Mouse (Mus musculus) forebrain, embryonic 13.5 days (tissue): Measurements from ENCODE around the gene Poln. TPM values are rescaled to one million over a fixed set of nuclear protein-coding genes. Genes with fewer than 3 reads are reported as not detected.

Source experiments
- ATAC-seq: fragments of 200-750 bp; cut with Nextera tagmentation; 2 replicates; pipeline ENCODE4 v1.8.0; 2017
- H3K27ac ChIP-seq: fragments of 300-500 bp; sonication (generic); 2 replicates; pipeline ENCODE4 v1.5.1; 2015; ENCODE audit warnings: inconsistent platforms, mild to moderate bottlenecking, moderate library complexity
- H3K27me3 ChIP-seq: fragments of 300-500 bp; sonication (generic); 2 replicates; pipeline ENCODE4 v1.6.1; 2015; ENCODE audit warnings: mild to moderate bottlenecking, inconsistent platforms
- H3K36me3 ChIP-seq: fragments of 300-500 bp; sonication (generic); 2 replicates; pipeline ENCODE4 v1.6.1; 2015; ENCODE audit warnings: mild to moderate bottlenecking, inconsistent platforms; ENCODE audit not compliant: poor library complexity, severe bottlenecking
- H3K4me1 ChIP-seq: fragments of 300-500 bp; sonication (generic); 2 replicates; pipeline ENCODE4 v1.6.1; 2015; ENCODE audit warnings: inconsistent platforms
- H3K4me2 ChIP-seq: fragments of 300-500 bp; sonication (generic); 2 replicates; pipeline ENCODE4 v1.6.1; 2015; ENCODE audit warnings: inconsistent platforms, mild to moderate bottlenecking, moderate library complexity
- H3K4me3 ChIP-seq: fragments of 300-500 bp; sonication (generic); 2 replicates; pipeline ENCODE4 v1.5.1; 2015; ENCODE audit warnings: mild to moderate bottlenecking, inconsistent platforms
- H3K9ac ChIP-seq: fragments of 300-500 bp; sonication (generic); 2 replicates; pipeline ENCODE4 v1.6.1; 2015; ENCODE audit warnings: mild to moderate bottlenecking, inconsistent platforms
- H3K9me3 ChIP-seq: fragments of 300-500 bp; sonication (generic); replicated peaks from 2 replicates; pipeline ENCODE4 v1.6.1; 2016; ENCODE audit warnings: inconsistent platforms
- WGBS: fragments of 180-500 bp; shearing (Covaris S2); methylation state at CpG from one replicate; pipeline ENCODE4 v1.1.7; 2015; 5-methylcytosine and 5-hydroxymethylcytosine counted together
- polyA plus RNA-seq: library from polyadenylated mRNA; unstranded; fragments of >200 nt; fragmentation: Nextera tagmentation; extraction: Ambion mirVana; gene quantifications from 2 replicates; pipeline ENCODE4 v1.2.1, GENCODE M21; 2015

Poln gene
- polyA plus RNA-seq, 1 experiment from 2014 or later, result 0.88 TPM

- H3K9me3 ChIP-seq, result no peaks in the 10 kb centered on the region
- no peak overlapping the region for H3K4me3 ChIP-seq
- no peak overlapping the region for H3K27ac ChIP-seq
- WGBS, result 93% methylated on average over 1 of the region's 1 CpGs
- H3K4me1 ChIP-seq, result peaks cover 48% of the 10 kb centered on the region
- ATAC-seq, result no peak
- peak overlapping the region; percentile 89; the same call in 1 of the 2 replicates for H3K9ac ChIP-seq
- peaks cover 14% of the 10 kb centered on the region; the same call in 1 of the 2 replicates for H3K36me3 ChIP-seq
- H3K27me3 ChIP-seq, result peaks cover 8% of the 10 kb centered on the region; the same call in 1 of the 2 replicates
- peak overlapping the region; percentile 84 for H3K4me2 ChIP-seq
Measured at GRCm38 (mm10) chr5:34185051-34185580, 15.9 kb upstream of the Poln start.

GRCm38 (mm10) chr5:34183976-34184375 lies 14.7 kb upstream of the Poln start:
- H3K36me3 ChIP-seq, result peaks cover 18% of the 10 kb centered on the region; the same call in 1 of the 2 replicates
- H3K4me3 ChIP-seq, result no peak overlapping the region
- no peak overlapping the region for H3K4me2 ChIP-seq
- peaks cover 48% of the 10 kb centered on the region for H3K4me1 ChIP-seq
- no peak overlapping the region; the same call in 1 of the 2 replicates for H3K9ac ChIP-seq
- 92% methylated on average over 3 of the region's 3 CpGs for WGBS
- H3K27ac ChIP-seq, result no peak overlapping the region
- no peaks in the 10 kb centered on the region for H3K27me3 ChIP-seq
- ATAC-seq, result no peak
- H3K9me3 ChIP-seq, result no peaks in the 10 kb centered on the region

DNA sequence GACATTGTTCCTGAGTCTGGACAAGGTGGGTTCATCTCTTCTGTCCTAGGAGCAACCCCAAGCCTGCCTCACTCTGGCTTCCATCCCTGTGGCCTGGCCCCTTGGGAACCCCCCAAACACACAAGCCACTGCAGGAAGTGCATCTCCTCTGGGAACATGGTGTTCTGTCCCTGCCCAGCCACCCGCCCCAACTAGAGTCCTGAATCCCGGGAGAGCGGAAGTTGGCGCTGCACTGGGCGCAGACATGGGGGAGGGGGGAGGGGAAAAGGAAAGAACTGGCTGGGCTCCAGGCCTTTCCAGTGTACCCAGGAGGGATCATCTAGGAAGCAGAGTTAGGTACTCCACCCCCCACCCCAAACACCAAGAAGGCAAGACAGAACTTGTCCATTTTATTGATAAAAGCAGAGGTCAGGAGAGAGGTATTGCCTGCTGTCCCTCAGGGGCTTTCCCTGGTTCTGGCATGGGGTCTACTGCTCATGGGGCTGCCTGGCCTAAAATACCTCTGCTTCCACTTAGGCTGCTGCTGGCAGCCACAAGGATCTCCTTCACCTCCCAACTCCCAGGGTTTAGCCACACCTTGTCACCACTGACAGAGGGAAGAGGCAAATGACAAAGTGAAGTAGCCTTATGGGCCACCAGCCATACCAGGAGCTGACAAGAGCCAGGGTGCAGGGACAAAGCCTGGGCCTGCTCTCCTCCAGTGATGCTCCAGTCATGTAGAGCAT lies 14.1 kb upstream of the Poln start:
- Histone ChIP-seq H3K27me3 (no peaks in the 10 kb centered on the region), H3K4me2 (no peak overlapping the region), H3K4me1 (peaks cover 42% of the 10 kb centered on the region), H3K36me3 (peaks cover 23% of the 10 kb centered on the region; the same call in 1 of the 2 replicates), H3K4me3 (no peak overlapping the region), H3K9me3 (no peaks in the 10 kb centered on the region), H3K9ac (no peak overlapping the region; the same call in 1 of the 2 replicates), H3K27ac (no peak overlapping the region)
- no peak for ATAC-seq
- WGBS, result 75% methylated on average over 5 of the region's 5 CpGs

DNA sequence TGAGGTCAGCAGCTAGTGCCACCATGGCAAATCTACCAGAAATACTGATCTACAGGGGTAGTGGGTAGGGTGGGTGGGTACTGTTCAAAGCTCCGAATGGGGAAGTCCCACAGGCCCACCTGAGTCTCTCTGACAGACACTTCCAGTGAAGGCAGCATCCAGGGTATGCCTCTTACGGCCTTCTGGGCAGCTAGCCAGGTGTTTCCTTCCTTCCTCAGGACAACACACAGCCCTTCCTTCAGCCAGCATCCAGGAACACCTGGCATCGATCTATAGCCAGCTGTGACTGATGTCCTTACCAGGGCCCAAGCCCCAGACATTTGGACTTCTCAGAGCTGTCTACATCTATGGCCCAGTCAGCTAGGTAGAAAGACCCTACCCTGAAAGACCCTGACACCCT lies 13.2 kb upstream of the Poln start:
- Histone ChIP-seq H3K36me3 (peaks cover 30% of the 10 kb centered on the region), H3K4me2 (no peak overlapping the region), H3K27ac (no peak overlapping the region), H3K9me3 (no peaks in the 10 kb centered on the region), H3K4me3 (no peak overlapping the region), H3K27me3 (no peaks in the 10 kb centered on the region), H3K9ac (no peak overlapping the region), H3K4me1 (peaks cover 39% of the 10 kb centered on the region)
- no peak for ATAC-seq
- WGBS, result 94% methylated on average over 3 of the region's 3 CpGs

DNA sequence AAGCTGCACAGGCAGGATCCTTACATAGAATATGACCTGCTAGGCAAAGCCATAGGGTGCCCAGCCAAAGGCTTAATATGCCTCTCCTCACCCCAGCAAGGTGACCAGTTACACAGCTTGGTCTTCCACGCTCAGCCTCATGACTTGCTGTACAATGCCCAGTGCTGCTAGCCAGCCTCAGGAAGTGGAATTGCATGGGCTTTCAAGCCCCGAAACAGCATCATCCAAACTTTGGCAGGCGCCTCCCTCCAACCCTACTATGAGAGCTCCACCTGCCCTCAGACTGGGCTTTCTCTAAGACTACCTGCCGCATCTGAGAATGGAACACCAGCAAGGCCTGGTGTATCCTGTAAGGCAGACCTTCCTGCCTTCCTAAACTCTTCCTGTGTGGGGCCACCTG lies 8.6 kb upstream of the Poln start:
- Histone ChIP-seq H3K27me3 (no peaks in the 10 kb centered on the region), H3K4me1 (peaks cover under 1% of the 10 kb centered on the region; the same call in 1 of the 2 replicates), H3K36me3 (peaks cover 72% of the 10 kb centered on the region), H3K9me3 (no peaks in the 10 kb centered on the region), H3K4me3 (no peak overlapping the region), H3K9ac (no peak overlapping the region), H3K4me2 (no peak overlapping the region), H3K27ac (no peak overlapping the region)
- ATAC-seq, result no peak
- 87% methylated on average over 4 of the region's 4 CpGs for WGBS

DNA sequence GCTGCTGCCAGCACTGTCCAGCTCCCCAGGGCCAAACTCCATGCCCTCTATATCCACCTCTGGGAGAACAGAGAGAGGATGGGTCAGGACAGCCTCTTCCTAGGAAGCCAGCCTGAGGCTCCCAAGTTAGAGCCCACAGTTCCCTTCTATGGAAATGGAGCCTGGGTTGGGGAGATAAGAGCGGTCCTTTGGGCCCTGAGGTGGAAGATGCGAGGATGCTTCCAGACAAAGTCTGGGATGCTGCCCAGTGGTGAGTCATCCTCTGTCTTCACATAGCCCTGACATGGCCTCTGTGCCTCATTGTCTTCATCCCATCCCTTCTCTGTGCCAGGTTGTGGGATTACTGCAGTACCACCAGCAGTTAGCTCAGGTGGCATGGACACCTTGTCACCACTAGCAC lies 7.8 kb upstream of the Poln start:
- H3K4me3 ChIP-seq, result no peak overlapping the region
- no peaks in the 10 kb centered on the region for H3K9me3 ChIP-seq
- H3K9ac ChIP-seq, result no peak overlapping the region
- H3K27me3 ChIP-seq, result no peaks in the 10 kb centered on the region
- H3K27ac ChIP-seq, result no peak overlapping the region
- WGBS, result 93% methylated on average over 2 of the region's 2 CpGs
- no peak overlapping the region for H3K4me2 ChIP-seq
- H3K36me3 ChIP-seq, result peaks cover 71% of the 10 kb centered on the region
- H3K4me1 ChIP-seq, result no peaks in the 10 kb centered on the region
- ATAC-seq, result no peak

- 59% methylated on average over 10 of the region's 10 CpGs for WGBS
- no peak overlapping the region for H3K4me2 ChIP-seq
- no peak overlapping the region for H3K9ac ChIP-seq
- H3K27ac ChIP-seq, result no peak overlapping the region
- no peaks in the 10 kb centered on the region for H3K27me3 ChIP-seq
- ATAC-seq, result no peak
- H3K9me3 ChIP-seq, result no peaks in the 10 kb centered on the region
- no peaks in the 10 kb centered on the region for H3K4me1 ChIP-seq
- peaks cover 68% of the 10 kb centered on the region for H3K36me3 ChIP-seq
- no peak overlapping the region for H3K4me3 ChIP-seq
Measured at GRCm38 (mm10) chr5:34176691-34177090, 7.4 kb upstream of the Poln start.

- Histone ChIP-seq H3K4me3 (no peak overlapping the region), H3K9ac (no peak overlapping the region), H3K36me3 (peaks cover 61% of the 10 kb centered on the region), H3K27me3 (no peaks in the 10 kb centered on the region), H3K27ac (no peak overlapping the region), H3K4me1 (no peaks in the 10 kb centered on the region), H3K9me3 (no peaks in the 10 kb centered on the region), H3K4me2 (no peak overlapping the region)
- WGBS, result 20% methylated on average over 5 of the region's 5 CpGs
- no peak for ATAC-seq
Measured at GRCm38 (mm10) chr5:34175403-34175694, 6.1 kb upstream of the Poln start.

GRCm38 (mm10) chr5:34174550-34175402 lies 5.5 kb upstream of the Poln start:
- Histone ChIP-seq H3K27me3 (no peaks in the 10 kb centered on the region), H3K9me3 (no peaks in the 10 kb centered on the region), H3K4me3 (no peak overlapping the region), H3K9ac (no peak overlapping the region), H3K27ac (no peak overlapping the region), H3K36me3 (peaks cover 55% of the 10 kb centered on the region), H3K4me2 (no peak overlapping the region), H3K4me1 (0 out of 2 replicates have a peak, but pooled peaks cover 3% of the 10 kb centered on the region)
- no peak for ATAC-seq
- WGBS, result 66% methylated on average over 5 of the region's 5 CpGs

- ATAC-seq, result no peak
- 72% methylated on average over 2 of the region's 2 CpGs for WGBS
- no peak overlapping the region for H3K27ac ChIP-seq
Measured at GRCm38 (mm10) chr5:34174021-34174420, 4.8 kb upstream of the Poln start.

GRCm38 (mm10) chr5:34170726-34171125 lies 1.5 kb upstream of the Poln start:
- WGBS, result 87% methylated on average over 4 of the region's 4 CpGs
- Histone ChIP-seq H3K4me1 (peaks cover 17% of the 10 kb centered on the region), H3K9ac (no peak overlapping the region), H3K27ac (no peak overlapping the region), H3K9me3 (no peaks in the 10 kb centered on the region), H3K27me3 (no peaks in the 10 kb centered on the region), H3K4me2 (no peak overlapping the region), H3K4me3 (no peak overlapping the region), H3K36me3 (peaks cover 28% of the 10 kb centered on the region)
- no peak for ATAC-seq

More at GRCm38 (mm10) chr5:34174021-34174420, 4.8 kb upstream of the Poln start:
- no peak overlapping the region for H3K4me2 ChIP-seq
- H3K9me3 ChIP-seq, result no peaks in the 10 kb centered on the region
- H3K4me1 ChIP-seq, result 0 out of 2 replicates have a peak, but pooled peaks cover 5% of the 10 kb centered on the region
- H3K27me3 ChIP-seq, result no peaks in the 10 kb centered on the region
- H3K4me3 ChIP-seq, result no peak overlapping the region
- no peak overlapping the region for H3K9ac ChIP-seq
- H3K36me3 ChIP-seq, result peaks cover 55% of the 10 kb centered on the region

DNA sequence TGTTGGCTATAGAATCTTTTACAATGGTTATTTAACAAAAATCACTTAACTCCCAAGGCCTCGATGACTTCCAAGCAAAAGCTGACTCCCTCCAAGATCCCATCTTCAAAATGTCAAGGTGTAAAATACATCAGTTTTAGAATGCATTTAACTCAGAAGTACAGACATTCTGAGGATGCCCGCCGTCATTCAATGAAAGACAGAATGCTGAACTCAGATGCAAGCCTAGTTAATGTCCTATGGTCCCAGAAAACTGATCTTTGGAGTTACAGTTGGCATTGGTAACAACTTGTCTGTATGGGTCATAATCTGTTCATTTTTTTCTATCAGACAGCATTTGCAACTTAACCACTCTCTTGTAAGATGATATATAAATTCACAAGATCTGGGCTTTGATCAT lies 706 bp upstream of the Poln start:
- H3K36me3 ChIP-seq, result peaks cover 20% of the 10 kb centered on the region
- H3K4me2 ChIP-seq, result peak overlapping the region; percentile 69
- H3K27ac ChIP-seq, result peak overlapping the region; percentile 93
- no peaks in the 10 kb centered on the region for H3K9me3 ChIP-seq
- ATAC-seq, result no peak
- H3K4me3 ChIP-seq, result peak overlapping the region; percentile 78
- H3K27me3 ChIP-seq, result no peaks in the 10 kb centered on the region
- H3K4me1 ChIP-seq, result peaks cover 21% of the 10 kb centered on the region
- peak overlapping the region; percentile 65 for H3K9ac ChIP-seq
- WGBS, result 87% methylated on average over 3 of the region's 3 CpGs
